Mouse (Mus musculus) MN1 (cell line): ENCODE data around the gene Tmem168.

Experiments
- DNase-seq: peaks from one replicate; pipeline ENCODE4 v3.0.0-alpha.2; 2016; ENCODE audit warnings: low spot score

Gene Tmem168

DNA sequence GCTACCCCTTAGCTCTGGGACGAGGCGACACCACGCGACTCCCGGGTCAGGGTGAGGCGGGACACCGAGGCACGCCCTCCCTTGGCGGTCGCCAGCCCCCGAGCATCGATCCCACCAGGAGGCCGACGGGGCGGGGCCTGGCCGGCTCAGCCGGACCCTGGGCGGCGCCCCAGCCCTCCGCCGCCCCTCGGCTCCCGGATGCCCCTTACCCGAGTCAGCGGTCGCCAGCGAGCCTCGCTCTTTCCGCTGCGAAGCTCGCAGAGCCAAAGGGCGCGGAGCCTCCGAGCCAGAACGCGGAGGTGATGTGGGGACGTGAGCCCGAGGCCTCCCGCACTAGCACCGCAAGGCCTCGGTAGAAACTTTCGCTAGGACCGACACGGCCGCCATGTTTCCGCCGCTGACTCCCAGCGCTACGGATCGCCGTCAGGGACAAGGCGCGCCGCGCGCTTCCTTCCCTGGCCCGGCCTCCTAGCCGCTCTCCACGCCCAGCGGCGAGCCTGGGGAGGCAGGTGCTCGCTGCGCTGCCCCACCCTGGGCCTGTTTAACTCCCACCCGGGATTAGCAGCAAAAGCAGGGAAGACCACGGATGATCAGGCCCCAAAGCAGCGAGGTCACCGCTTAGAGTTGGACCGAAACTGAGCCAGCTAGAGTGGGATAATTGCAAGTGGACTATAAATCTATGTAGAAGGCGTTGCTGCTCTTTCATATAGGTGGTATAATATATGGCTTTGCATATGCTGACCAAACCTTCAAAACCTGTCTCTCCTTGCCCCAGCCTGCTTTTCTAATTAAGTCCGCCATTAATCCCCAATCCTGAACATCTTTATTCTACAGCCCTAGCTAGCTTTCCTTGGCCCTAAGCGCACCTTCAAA, at the start of gene Tmem168:
Gene Tmem168, minus strand, starts transcription at position 480 of the 873 bp plus-strand sequence.
- DNase-seq = peak; percentile 89

DNA sequence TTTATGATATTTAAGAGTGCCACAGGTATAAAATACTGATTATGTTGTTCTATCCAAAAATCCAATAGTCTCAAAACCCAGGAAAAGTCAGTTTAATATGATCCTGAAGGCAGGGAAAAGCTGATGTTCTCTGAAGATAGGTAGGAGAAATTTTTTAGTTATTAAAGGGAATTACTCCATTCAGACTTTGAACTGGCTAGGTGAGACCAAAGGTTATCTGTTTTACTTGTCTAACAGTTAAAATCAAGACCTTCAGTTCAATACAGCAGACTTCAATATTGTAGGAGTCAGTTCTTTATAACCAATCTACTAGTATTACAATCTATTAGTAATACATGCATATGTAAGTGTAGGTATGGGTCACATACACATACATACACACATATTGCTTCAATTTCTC, 46.2 kb upstream of the Tmem168 start:
- DNase-seq = no peak

DNA sequence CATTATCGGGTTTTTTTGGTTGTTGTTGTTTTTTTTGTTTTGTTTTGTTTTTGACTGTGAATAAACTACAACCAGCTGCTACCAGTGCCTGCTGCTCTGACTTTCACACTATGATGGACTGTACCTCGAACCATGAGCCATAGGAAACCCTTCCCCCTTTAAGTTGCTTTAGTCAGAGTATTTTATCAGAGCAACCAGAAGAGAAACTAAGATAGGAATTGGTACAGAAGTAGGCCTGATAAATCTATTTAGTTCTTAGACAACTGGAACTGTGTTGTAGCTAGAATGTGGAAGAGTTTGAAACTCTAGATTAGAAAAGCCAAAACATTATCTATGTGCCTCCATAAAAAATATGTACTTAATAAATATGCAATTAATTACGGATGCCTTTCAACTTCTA, 44.4 kb upstream of the Tmem168 start:
- DNase-seq = no peak

DNA sequence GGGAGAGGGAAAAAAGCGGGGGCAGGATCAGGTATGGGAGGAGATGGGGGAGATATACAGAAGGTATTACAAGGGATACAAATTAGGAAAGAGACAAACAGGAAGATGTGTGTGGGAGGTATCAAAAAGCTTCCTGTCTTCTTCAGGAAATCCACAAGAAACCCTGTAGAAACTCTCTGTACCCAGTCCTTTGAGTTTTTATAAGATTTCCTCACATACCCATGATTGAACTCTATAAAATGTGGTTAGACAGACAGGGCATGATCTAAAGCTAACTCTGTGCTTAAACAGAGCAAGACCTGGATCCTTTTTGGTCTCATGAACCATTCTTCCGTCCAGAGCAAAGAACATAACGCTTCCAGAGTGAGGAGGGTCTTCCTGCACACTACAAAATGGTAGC, 43.0 kb upstream of the Tmem168 start:
- no peak for DNase-seq

DNA sequence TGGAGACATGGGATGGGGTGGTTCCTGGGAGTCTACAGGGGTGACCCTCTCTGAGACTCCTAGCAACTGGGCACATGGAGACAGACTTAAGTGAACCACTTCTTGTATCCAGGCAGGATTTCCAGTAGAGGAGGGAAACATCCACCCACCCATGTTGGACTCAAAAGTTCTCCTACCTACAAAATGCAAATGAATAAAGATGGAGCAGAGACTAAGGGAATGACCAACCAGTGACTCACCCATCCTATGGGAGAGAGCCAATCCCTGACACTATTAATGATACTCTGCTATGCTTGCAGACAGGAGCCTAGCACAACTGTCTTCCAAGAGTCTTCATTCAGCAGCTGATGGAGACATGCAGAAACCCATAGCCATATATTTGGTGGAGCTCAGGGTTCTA, 40.4 kb upstream of the Tmem168 start:
- DNase-seq = no peak

DNA sequence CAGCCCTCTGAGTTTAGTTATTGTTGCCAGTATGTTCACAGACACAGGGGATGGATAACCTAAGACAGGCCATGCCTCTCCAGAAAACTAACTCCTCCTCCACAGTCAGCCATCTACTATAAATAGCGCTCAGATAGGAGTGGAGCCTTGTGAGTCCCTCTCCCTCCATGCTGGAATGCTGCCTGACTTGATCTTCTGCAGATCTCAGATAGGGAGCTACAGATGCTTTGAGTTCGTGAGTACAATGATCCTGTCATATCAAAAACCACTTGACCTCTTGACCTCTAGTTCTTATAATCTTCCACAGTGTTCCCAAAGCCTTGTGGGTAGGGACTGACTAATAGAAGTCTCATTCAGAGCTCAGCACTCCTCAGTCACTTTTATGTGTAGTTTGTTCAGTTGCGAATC, 28.7 kb upstream of the Tmem168 start:
- no peak for DNase-seq

DNA sequence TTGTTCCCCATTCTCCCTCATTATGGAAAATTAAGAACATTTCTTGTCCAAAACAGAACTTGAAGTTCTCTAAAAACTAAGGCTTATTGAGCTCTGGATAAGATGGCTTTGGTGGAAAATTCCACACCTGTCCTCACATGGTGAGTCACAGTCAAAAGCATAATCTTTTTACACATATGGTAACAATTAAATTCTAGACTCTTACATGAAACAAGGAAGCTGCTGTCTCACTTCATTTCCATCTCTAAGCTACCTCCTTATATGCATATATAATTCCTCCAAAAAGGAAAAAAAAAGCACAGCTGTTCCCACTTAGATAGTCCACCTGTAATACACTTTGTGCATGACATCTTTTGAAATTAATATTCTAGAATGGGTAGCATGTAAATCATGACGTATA, 24.7 kb upstream of the Tmem168 start:
- DNase-seq = no peak

DNA sequence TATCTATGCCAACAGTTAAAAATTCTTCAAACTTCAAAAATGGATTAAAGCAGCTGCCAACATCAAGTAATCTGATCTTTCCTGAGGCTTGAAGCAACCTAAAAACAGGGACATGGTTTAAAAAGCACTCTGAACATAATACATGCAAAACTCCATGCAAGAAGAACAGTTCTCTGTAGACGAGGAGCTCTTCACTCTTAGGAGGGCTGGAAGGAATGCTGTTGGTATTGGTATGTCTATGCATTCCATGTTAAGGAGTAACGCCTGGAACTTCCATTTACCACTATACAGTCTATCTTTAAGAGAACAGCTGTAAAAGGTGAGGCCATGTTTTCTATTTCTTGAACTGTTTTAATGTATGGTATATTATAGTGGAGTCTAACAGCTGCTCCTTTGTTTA, 22.7 kb upstream of the Tmem168 start:
- no peak for DNase-seq

DNA sequence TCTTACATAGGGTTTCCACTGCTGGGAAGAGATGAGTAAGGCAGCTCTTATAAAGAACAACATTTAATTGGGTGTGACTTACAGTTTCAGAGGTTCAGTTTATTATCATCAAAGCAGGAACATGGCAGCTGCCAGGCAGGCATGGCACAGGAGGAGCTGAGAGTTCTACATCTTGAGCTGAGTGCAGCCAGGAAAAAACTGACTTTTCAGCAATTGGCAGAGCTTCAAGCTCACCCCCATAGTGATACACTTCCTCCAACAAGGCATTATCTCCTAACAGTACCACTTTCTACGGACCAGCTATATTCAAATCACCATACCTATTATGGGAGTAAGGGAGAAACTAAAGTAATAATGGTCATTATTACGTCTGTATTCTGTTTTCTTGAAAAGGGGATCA, 11.7 kb upstream of the Tmem168 start:
- DNase-seq = no peak

DNA sequence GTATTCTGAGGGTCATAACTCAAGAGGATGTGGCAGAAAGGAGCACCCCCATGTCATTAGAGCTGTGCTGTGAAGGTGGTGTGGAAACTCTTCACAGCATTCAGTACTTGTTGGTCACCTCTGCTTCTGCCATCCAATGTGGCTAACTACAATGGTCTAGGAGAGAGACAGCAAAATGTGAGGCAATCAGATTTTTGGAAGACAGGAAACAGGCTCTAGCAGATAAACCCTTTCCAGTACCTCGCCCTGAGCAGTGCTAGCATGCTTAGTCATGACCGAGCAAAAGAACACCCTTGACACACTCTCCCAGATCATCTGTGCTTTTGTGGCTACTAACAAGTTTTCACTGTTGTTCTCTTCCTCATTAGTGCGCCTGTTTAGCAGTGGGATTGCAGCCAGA, 9.2 kb upstream of the Tmem168 start:
- no peak for DNase-seq

DNA sequence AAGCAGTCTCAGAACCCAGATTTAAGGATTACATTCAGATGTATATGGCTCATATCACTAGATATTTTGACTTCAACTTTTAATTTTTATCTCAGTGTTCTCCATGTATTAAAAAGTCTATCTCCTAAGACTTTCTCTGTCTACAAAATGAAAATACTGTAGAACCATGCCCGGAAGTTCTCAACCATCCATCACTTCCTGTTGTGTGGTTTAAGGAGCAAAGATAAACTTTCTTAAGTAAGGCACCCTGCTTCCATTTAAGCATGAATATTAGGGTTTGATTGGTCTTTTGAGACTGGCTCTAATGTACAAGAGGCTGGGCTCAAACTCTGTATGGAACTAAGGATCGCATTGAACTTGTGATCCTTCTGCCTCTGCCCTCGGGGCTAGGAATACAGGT, 6.7 kb upstream of the Tmem168 start:
- no peak for DNase-seq

DNA sequence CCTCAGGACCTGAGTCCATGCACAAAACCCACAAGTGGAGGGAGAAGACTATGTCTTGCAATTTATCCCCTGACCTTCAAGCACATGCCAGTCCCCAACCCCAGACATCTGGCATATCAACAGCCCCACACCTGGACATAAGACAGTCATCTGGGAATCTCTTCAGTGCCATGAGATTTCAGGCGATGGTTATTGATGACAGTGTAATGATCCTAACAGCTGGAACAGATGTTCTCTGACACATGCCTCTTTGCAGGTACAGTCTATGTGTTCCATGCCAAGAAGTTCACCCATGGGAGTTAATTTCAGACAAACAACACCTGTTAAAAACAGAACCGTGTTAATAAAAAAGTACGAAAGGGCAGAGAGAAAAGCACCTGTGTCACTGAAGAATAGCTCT, 5.8 kb upstream of the Tmem168 start:
- DNase-seq = no peak

DNA sequence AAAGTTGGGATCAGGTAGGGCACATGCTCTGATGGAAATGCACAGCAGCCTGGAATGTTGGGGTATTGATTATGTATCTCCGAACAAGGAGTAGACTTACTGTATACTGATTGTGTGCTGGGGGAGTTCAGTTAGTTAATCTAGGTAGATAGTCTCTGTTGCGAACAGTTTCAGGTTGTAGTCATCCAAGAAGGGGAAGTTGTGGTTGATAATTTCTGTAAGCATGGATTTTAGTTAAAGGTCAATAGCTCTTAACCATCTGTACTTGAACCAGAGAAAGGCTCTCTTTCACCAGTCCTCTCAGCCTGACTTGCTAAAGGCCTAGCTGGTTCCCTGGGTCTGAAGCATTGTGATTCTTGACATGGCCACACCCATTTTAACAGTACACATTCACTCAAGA, 3.0 kb upstream of the Tmem168 start:
- DNase-seq = no peak

DNA sequence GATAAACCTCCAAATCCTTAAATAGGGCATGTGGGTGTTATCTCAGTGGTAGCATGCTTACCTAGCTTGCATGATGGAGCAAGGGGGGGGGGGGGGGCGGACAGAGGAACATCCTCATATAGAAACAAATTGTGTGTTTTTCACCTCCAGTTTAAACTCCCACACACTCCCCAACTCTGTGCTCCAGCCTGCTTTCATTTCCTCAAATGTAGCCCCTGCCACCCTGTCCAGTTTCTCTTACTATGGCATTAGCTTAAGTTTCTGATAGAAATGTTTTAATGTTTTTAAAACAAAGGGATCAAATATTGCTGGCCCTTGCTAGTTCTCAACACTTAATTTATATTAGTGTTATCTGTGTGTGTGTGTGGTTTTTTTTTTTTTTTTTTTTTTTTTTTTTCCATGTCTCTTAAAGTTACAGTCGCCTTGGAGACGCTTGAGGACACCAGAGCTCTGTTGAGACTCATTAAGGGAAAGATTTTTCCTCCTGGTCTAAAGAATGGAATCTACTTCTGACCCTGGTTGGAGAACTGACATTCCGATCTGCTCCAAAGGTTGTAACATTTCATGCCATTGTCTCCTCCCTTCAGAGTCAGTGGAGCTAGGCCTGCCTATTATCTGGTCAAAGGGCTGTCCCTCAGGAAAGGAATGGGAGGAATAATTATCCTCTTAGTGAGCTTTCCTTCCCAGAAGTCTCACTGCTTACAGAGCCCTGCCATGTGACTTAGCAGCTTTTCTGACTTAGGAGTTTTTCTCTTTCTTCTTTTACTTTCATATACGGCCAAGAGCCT, 1.6 kb upstream of the Tmem168 start:
- no peak for DNase-seq

DNA sequence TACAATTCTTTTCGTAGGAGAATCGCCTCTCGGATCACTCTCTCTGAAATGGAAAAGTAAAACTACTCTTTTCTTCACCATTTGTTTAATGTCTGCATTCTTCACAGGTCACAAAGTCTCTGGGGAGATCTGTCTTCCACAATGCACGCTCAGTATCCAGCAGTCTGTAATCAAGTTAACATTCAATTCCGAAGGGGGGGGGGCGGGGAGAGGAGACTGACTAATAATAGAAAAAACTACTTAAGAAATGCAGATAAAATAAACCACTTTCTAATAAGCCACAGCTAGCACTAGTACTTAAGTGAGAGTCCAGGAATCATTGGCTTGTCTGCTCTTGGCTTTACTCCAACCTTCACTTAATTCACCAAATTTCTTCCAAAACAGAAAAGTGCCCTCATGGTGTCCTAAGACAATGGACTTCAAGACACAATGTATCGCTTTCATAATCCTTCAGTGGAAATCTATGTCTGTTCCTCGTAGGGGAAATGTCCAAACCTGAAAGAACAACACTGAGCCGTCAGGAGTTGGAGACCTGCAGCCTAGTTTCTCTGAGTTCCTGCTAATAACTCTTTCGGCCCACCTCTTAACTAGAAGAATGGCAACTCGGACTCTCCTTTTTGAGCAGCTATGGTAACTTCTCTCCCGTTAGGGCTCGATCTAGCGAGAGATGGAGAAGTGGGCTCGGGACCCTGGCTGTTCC, 829 bp downstream of the Tmem168 start:
- DNase-seq = no peak

DNA sequence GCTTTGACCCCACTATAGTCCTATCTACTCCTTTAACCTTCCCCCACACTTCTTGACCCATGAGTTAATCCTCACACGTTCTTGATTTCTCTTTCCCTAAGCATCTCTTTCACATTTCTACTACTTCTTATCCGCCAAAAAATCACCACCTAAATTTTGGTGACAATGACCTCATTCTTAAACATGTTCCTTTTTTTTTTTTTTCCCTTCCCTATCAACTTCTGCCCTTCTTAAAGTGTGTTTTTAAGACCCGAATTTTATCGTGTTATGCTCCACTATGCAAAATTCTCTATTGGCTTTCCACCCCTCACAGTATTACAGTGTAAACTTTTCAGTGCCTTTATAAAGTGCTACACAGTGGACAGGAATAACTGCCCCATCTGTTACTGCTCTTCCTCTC, 1.5 kb downstream of the Tmem168 start:
- no peak for DNase-seq

DNA sequence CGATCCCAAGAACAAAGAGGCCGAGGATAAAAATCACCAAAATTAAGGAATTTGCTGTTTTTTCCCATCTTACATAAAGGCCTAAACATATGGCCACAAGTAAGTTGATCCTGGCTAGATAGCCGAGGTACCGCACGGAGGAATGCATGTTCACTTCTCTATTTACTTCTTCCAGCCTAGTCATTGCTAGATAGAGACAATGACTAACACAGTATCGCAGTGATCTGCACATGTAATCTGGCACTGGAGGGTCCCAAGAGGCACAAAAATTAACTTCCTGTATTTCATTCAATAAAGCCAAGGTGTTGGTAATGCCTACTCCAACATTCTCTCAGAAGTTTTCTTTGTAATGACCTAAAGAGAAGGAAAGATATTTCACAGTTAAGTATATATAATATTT, 4.8 kb downstream of the Tmem168 start:
- no peak for DNase-seq

DNA sequence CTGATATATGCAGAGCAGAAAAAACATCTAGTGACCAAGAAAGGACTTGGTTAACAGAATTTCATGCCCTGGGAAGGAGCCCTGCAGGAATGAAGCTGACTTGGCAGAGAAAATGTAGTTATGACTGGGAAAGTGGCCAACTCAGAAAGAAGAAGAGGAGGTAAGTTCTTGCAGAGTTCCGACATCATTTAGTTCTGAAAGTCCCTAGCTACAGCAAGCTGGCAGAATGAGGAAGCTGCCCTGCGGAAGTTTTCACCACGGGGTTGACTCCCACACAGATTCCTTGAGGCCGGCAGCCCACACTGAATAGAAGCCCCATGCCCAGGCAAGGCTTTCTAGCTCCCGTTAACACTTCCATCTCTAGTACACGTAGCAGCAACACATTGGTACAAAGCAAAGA, 6.3 kb downstream of the Tmem168 start:
- peak; percentile 14 for DNase-seq

DNA sequence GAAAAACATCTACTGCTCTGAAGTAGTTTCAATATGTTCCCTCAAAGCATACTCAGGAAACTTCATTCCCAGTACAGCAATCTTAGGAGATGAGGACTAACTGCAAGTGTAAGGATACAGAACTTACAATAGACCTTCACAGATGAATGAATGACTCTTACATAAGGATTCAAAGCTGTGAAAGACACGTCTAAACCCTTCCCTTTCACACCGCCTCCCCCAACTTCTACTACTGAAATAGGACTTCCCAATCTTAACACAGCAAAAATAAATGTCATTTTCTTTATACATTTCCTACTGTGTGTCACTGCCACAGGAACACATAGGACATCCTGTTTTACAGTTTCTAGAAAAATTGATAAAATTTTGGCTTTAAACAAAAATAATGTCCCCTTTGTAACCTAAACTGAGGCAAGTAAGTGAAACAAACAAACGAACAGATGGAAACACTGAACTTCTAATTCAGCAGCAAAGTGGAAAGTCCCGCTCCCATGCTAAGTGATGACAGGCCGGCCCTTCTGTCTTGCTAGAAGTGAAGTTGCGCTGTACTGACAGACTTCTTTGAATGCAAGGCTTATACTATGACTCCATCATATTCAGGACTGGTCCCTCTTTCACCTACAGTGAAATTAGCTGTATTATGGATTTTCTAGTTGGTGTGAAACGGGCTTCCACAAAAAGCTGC, 9.5 kb downstream of the Tmem168 start:
- DNase-seq = no peak

DNA sequence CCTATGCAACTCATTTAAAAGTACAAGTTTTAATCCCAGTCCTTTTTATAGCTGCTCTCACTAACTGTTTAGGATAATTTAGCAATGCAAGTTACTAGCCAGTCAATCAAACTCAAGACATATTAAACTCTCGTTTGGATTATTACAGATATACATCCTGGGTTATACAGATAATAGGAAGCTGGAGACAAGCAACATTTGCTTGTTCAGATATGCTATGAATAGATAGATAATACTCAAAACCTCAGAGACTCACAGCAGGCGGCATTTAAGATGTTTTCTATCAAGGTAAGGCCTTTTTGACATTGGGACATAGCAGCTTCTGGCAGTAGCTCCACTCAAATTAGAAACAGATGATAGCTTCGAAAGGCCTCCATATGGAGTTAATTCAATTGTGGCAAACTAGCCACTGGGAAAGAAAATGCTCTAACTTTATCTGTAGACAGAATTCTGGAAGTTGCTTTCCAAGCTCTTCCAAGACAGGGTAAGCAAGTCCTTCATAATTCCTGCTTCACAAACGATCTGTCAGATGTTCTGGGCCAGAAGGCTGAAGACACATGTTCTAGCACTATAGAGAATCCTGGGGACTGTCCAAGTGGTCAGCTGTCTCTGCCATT, 15.1 kb downstream of the Tmem168 start:
- DNase-seq = peak; percentile 52

DNA sequence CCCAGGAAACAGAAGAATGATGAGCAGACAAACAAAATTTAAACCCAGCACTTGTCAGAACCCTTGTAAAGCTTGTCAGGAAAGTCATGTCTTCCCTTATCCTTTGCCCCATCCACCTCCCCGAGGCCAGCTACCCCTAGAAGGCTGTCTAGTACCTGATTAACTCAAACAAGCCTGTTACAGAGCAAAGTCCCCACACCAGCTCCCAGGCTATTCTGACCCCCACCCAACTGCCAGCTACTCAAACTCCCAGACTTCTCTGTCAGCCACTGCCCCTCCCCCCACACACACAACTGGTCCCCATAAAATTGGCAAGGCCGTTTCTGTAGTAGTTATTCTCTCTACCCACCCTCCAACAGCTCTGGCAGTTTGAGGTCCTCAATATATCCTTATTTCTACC, 21.3 kb downstream of the Tmem168 start:
- DNase-seq = no peak

DNA sequence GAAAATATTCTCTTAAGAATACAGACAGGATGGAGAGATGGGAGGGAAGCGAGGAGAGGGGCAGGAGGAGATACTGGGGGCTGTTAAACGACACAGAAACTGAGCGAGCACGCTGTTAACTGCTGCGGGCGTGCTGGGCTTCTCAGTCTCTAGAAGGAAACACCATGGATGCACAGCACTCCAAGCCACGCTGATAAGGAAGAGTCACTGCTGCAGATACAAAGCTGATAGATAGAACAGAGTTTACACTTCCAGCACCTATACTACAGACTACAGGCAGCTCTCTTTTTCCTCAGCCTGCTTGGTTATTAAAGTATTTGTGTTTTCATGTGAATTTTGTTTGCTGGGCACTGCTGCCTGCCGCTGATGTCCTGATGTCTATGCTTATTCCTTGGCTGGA, 21.7 kb downstream of the Tmem168 start:
- DNase-seq = no peak
